Mouse (Mus musculus) skeletal muscle tissue, adult 2 months (tissue): ENCODE measurements around the gene Helz2.
"Not testable (repeated sequence)": the region's sequence is repeated elsewhere in the genome, so short reads cannot be mapped to it uniquely, and the experiment has no call there.

Source experiments
- DNase-seq: peaks from one replicate; pipeline ENCODE4 v3.0.0-alpha.2; 2012; ENCODE audit warnings: low read depth, low spot score

The Helz2 gene

DNA sequence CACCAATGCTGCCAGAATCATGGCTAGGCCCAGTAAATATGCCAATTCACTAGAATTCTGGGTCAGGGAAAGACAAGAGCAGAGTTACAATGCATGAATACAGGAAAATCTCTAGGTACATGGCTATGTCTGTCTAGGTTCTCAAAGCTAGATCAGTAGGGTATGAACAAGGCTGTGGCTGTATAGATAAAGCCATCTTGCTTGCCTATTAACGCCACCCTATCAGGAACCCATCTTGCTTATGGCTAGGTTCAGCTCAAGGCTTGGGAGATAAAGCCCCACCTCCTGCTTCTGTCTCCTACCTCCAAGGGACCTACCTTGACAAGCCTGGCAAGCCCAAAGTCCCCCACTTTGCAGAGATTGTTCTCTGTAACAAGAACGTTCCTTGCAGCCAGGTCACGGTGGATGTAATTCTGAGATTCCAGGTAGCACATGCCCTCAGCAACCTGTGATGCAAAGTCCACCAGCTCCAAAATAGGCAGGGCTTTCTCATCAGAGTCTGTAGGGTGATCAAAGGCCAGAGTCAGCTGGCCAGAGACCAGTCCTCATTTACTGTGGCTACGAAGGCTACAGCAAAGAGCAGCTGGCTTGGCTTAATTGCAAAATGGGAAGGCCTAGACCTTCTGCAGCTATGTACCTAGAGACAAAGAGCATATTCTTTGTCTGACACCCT lies 45.1 kb downstream of the Helz2 start:
- DNase-seq = no peak

GRCm38 (mm10) chr2:181193044-181193443 lies 48.8 kb downstream of the Helz2 start:
- no peak for DNase-seq

GRCm38 (mm10) chr2:181191936-181192335 lies 49.9 kb downstream of the Helz2 start:
- DNase-seq = no peak

- DNase-seq = not testable (repeated sequence)
Measured at GRCm38 (mm10) chr2:181191385-181191784, 50.4 kb downstream of the Helz2 start.

- DNase-seq = no peak
Measured at GRCm38 (mm10) chr2:181189321-181189720, 52.5 kb downstream of the Helz2 start.

DNA sequence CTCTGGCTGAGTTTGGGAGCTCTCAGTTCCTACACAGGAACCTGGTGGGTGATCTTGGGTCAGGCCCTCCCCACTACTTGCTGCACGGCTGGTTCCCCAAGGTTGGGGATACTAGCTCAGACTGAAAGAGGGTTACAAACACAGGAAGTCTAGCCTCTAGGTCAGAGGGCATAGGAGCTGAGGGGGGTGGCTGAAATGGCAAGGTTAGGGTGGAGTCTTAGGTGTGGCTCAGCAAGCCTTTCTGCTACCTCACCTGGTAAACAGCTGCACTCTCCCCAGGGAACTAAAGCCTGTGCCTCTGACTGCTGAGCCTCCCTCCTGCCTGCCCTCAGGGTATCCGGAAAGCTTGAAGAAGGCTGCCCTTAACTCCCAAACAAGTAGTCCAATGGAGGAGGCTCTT lies 53.1 kb downstream of the Helz2 start:
- DNase-seq = peak; percentile 10

GRCm38 (mm10) chr2:181187121-181188000 lies 54.5 kb downstream of the Helz2 start, which contains the start of gene Ppdpf:
TSS of gene Ppdpf (plus strand) at chr2:181187247.
- peak; percentile 88 for DNase-seq

- peak; percentile 80 for DNase-seq
Measured at GRCm38 (mm10) chr2:181186635-181187034, 55.2 kb downstream of the Helz2 start.

GRCm38 (mm10) chr2:181180898-181181297 lies 60.9 kb downstream of the Helz2 start:
- no peak for DNase-seq

DNA sequence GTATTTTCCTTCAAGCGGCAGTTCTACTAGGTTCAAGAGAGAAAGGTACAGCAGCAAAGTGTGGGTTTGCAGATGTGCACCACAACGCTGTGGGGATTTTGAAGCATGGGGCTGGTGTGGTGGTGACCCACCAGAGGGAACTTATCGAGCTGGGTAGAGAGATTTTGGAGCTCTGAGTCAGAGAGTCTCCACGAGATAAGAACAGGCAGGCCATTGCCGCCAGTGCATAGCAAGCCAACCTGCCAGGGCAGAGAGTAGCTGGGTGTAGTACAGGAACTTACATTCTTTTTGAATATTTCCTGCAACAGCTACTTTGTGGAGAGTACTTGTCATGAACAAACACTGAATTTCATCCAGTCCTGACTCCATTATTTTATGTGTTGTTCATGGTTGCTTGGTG lies 63.4 kb downstream of the Helz2 start:
- no peak for DNase-seq

- DNase-seq = no peak
Measured at GRCm38 (mm10) chr2:181178015-181178414, 63.8 kb downstream of the Helz2 start.
